Mouse (Mus musculus) mature B cell (primary cell): ENCODE data around the gene 2210017I01Rik.

Source experiments
- in situ Hi-C: fragments of 300-500 bp; cut with MboI; formaldehyde crosslinking; loops from 2 replicates; pipeline ENCODE4 v1.14.3; 2019

The 2210017I01Rik gene

GRCm38 (mm10) chr3:92607392-92607791 is at the start of gene 2210017I01Rik:
Gene 2210017I01Rik (minus strand): TSS chr3:92607492.
- in situ Hi-C loops, result no loop called here

- in situ Hi-C loops, result no loop called here
Measured at GRCm38 (mm10) chr3:92656826-92657225, 49.5 kb upstream of the 2210017I01Rik start, which contains the start of gene Lce1b. Gene Lce1b (minus strand): TSS chr3:92656926.

DNA sequence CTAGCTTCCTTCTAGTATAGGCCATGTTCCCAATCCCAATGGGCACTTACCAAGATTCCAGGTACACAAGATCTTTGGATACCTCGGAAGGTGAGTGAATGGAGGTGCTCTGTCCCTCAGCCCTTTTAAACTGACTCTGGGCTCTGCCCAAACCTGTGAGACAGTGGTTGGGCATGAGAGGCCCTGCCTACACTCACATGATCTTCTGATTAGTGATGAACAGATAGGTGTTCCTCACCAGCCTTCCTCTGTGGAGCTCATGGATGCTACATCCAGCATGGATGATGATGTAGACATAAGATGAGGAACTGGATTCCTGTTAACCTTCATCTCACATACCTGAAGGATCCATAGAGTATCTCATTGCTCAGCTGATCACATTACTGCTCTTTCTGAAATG is 40.9 kb upstream of the 2210017I01Rik start, which contains the start of gene Lce1a1:
TSS of gene Lce1a1 (minus strand) at position 101 of the 400 bp plus-strand sequence.
- in situ Hi-C loops, result no loop called here

DNA sequence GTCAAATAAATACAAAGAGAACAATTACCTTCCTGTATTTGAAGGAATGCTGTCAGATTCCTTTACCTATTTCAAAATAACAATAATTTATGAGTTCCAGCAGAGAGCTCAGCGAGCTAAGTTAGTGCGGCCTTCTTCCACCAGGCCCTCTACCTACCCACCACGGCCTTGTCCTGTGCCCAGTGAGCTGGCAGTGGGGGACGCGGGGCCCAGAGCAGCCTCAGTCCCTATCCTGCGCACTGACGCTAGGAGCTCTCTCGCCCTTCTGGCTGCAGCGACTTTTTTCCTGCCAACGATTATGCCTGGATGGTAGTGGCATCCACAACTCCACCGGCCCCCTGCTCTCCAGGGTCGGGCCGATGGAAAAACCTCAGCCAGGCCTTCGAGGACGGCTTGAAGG is 32.6 kb upstream of the 2210017I01Rik start:
- in situ Hi-C loops, result no loop called here

GRCm38 (mm10) chr3:92638653-92638991 is 31.3 kb upstream of the 2210017I01Rik start:
- in situ Hi-C loops, result no loop called here

GRCm38 (mm10) chr3:92637745-92638652 is 30.7 kb upstream of the 2210017I01Rik start:
- in situ Hi-C loops, result no loop called here

GRCm38 (mm10) chr3:92621560-92621959 is 14.3 kb upstream of the 2210017I01Rik start, which contains the start of gene Lce6a:
Gene Lce6a (minus strand): TSS chr3:92621660.
- in situ Hi-C loops, result no loop called here

DNA sequence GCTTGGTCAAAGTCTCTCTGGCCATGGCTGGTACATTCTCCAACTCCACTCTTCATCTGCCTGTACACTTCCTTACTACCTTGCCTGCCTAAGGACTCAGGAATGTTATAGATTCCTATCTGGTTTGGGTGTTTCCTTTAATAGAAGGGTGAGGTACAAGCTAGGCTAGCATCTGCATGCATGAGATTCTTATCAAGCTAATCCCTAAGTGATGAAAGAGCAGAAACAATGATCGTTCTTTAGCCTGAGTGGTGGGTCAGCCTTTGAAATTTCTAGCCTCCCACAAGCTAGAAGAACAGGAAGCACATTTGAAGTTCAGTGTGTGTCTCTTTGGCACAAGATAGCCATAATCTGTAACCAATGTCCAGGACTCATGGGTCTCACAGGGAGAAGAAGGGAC is 2.5 kb upstream of the 2210017I01Rik start:
- in situ Hi-C loops, result no loop called here

GRCm38 (mm10) chr3:92602169-92602568 is 5.1 kb downstream of the 2210017I01Rik start:
- in situ Hi-C loops, result no loop called here

- in situ Hi-C loops, result no loop called here
Measured at GRCm38 (mm10) chr3:92600456-92600855, 6.8 kb downstream of the 2210017I01Rik start.

DNA sequence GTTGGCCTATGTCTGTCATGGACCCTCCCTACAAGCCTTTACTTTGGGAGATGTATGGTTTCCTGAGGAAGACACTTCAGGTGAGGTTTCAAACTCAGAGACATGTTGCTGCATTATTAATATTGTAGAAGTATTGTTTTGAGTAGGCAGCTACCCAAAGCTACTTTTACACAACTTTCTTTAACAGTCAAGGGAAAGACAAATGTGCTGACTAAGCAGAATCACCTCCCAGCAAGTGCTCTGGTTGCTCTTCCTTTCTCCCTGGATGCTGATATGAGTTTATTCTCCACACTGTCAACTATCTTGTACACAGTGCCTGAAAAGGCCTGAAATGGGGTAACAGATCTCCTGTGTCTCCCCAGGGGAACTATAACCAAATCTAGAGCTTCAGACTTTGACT is 7.3 kb downstream of the 2210017I01Rik start:
- in situ Hi-C loops, result no loop called here

DNA sequence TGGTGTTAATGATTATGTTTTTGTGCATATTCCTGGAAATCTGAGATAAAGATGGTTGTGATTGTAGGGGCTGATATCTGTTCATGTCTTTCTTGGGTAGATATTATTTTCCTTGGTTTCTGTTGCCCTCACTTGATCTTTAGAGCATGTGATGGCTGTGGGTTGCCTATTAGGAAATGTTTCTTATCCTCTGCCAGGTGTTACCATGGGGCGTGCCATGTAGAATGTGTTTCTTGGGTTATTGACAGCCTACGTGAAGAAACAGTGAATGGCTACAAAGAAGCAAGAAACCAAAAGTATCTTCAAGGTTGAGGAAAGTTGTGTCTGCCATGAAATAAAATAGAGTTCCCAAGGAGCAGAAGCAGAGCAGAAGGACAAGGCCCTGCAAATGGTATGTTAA is 8.9 kb downstream of the 2210017I01Rik start:
- in situ Hi-C loops, result no loop called here

DNA sequence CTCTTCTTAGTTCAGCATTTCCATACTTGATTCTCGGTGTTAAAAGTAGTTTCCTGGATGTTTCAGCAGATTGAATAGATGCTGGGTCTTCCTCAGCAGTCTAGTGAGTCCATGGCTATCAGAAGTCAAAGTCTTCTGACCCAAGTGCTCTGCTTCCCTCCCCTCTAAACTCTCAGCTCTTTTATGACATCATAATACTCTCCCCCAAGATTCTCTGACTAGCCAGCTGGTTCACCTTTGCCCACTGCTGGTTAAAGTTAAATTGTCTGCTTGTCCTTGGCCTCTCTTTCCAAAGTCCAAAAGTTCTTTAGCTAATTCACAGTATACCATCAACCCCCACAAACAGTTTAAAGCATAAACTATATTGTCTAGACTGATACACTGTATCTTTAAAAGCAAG is 18.4 kb downstream of the 2210017I01Rik start, which contains the start of gene Smcp:
TSS of gene Smcp (minus strand) at position 140 of the 400 bp plus-strand sequence.
- in situ Hi-C loops, result no loop called here

DNA sequence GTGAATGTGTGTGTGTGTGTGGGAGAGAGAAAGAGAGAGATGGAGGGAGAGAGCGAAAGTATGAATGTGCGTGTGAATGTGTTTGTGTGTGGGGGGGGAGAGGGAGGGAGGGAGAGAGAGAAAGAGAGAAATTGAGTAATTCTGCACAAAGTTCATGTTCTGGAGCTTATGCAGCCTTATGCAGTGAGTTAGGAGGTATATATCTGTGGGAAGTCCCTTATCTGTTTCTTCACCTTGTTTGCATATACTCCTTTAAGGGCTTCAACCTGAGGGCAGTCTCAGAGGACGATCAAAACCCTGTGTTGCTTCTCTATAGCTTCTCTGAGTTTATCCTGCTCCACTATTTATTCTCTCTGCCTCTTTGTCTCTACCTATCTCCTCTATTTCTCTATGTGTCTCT is 20.1 kb downstream of the 2210017I01Rik start:
- in situ Hi-C loops, result no loop called here

DNA sequence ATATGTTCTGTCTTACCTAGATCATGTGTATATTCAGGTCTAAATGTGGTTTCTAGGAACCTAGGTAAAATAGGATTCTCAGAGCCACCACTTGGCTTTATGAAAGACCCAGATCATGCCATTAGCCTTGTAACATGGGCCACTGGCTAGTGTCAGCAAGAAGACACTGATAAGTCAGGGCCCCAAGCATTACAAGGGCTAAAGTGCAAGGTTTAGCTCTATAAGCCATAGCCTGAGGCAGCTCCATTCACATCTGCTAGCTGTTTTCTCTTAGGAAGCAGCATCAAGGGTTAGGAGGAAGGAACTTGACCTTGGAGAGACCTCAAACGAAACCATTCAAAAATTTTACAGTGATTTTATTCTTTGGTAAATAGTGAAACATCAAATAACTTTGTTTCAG is 22.2 kb downstream of the 2210017I01Rik start:
- in situ Hi-C loops, result no loop called here

GRCm38 (mm10) chr3:92583164-92583826 is 24.0 kb downstream of the 2210017I01Rik start:
- in situ Hi-C loops, result no loop called here

DNA sequence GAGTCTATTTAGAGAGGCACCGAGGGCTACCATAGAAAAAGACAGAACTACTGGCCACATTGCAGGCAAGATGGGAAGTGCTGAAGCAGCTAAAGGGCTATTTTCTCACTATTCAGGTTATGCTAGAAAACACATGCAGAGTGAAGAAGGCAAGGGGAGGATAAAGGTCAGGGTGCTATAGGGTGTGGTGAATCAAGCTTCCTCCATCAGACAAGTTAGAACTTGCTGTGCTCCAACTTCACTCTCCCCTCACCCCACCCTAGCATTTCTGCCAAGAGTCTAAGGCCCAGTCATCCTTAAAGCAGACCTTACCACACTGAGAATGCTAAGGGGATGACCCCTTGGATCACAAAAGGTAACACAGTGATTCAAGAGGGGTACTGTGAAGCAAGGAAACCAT is 27.8 kb downstream of the 2210017I01Rik start:
- in situ Hi-C loops, result no loop called here

DNA sequence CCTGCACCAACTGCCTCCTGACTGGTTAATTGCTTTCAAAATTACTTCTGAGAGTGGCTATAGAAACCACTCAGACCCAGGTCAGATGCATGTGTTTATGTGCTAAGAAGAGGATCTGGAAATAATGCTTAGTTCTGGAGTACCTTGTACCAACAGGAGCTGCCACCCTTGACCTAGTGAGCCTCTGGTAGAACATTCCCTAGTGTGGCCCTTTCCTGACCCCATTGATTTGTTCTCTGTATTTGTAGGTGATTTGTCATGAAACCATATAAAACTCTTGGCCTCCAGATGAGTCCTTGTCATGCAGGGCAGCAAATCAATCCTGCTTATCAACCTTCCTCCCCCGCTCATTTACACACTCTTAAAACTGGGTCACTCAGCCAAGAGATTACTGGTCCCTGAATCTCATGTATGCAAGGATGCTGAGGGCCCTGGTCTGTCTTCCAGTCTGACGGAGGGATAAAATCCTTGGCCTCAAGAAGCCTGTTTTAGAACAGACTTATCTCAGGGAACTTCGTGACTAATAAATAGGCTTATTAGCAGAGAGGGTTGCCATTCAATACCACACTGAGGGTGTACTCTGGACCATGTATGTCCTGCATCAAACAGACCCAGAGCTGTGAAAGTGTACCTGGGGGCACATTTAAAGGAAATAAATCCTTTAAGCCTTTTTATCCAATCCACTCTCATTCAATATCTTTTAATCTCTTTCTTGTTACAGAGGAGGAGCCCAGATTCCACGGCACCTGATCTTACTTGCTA is 28.5 kb downstream of the 2210017I01Rik start:
- in situ Hi-C loops, result no loop called here

DNA sequence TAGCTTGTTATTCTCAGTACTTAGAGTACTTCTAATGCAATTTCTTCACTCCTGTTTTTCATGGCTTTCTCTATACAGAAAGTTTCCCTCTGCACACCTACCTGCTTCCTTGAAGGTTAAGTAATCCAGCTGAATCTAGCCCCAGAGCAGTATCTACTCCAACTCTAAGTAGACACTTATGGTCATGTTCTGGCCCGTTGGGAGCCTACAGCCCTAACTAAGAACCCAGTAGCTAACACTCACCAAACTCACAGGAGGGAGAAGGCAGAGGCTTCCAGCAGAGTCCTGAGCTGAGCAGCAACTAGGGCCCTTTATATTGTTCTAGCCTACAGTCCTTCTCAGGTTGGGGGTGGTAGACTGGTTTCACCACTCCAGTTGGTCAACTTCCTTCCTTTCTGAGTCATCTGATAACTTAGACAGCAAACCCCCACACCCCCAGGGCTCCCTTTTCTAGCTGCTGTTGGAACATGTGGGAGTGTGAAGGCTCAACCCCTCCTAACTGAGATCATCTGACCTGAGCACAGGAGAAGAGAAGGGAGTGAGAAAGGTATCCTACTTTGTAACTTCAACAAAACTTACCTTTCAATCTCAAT is 33.7 kb downstream of the 2210017I01Rik start, which contains the start of gene Ivl:
TSS of gene Ivl (minus strand) at position 287 of the 593 bp plus-strand sequence.
- in situ Hi-C loops, result no loop called here

DNA sequence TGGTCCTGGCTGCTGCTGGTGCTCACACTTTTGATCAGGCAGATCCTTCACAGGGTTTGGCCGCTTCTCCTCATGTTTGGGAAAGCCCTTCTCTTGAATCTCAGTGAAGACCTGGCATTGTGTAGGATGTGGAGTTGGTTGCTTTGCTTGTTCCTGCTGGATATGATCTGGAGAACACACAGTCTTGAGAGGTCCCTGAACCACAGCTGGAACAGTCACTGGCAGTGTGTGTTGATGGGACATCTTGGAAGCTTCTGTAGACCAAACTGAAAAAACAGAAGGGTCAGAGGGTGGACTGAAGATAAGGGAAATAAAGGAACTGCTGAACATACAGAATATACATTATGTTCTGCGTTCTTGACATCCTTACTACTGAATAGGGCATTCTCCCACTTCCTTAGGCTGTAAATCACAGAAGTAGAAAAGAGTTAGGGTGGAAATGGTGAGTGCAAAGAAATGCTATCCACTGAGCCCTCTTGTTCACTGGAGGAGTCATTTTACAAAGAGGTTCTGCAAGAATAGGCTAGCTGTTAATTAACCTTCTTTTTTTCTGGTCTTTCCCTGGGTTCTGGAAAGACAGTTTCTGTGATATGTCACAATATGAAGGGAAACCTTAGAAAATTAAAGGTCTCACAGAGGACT is 34.7 kb downstream of the 2210017I01Rik start:
- in situ Hi-C loops, result no loop called here

- in situ Hi-C loops, result no loop called here
Measured at GRCm38 (mm10) chr3:92568752-92569151, 38.5 kb downstream of the 2210017I01Rik start.
